Mouse (Mus musculus): ENCODE measurements around the gene Olfr921. TPM values are rescaled to one million over a fixed set of nuclear protein-coding genes. Genes with fewer than 3 reads are reported as not detected.

Olfr921 gene
- polyA plus RNA-seq, 1 experiment from 2014 or later = not detected

DNA sequence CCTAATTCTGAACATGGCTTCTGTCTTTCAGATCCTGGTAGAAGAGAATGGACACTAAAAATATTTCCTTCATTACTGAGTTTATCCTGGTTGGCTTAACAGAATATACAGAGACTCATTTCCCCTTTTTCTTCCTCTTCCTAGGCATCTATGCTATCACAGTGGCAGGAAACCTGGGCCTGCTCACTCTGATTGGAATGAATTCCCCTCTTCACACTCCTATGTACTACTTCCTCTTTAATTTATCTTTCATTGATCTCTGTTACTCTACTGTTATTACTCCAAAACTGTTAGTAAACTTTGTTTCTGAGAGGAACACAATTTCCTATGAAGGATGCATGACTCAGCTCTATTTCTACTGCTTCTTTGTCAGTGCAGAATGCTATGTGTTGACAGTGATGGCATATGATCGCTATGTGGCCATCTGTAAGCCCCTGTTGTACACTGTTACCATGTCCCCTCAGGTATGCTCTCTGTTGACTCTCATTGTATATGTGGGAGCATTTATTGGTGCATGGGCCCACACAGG is 42.7 kb downstream of the Olfr921 start:
- no peak for ATAC-seq (ENCODE audit: insufficient read depth, low FRiP score, low TSS enrichment)
- Histone ChIP-seq H3K36me3 (ENCODE audit: control insufficient read depth, insufficient read depth, low read length) (no peaks in the 10 kb centered on the region), H3K9ac (ENCODE audit: low read length) (no peak overlapping the region), H3K4me1 (ENCODE audit: control insufficient read depth, insufficient read depth, low read length) (no peaks in the 10 kb centered on the region), H3K9me3 (ENCODE audit: control insufficient read depth, low read length) (no peaks in the 10 kb centered on the region), H3K27ac (ENCODE audit: low read depth, low read length) (no peak overlapping the region), H3K4me2 (ENCODE audit: low read depth) (no peak overlapping the region), H3K4me3 (ENCODE audit: low read depth, low read length) (no peak overlapping the region), H3K27me3 (ENCODE audit: control insufficient read depth, insufficient read depth, low read length) (no peaks in the 10 kb centered on the region)
- 85% methylated on average over 1 of the region's 1 CpGs for WGBS
- DNase-seq (ENCODE audit: low spot score) = no peak

DNA sequence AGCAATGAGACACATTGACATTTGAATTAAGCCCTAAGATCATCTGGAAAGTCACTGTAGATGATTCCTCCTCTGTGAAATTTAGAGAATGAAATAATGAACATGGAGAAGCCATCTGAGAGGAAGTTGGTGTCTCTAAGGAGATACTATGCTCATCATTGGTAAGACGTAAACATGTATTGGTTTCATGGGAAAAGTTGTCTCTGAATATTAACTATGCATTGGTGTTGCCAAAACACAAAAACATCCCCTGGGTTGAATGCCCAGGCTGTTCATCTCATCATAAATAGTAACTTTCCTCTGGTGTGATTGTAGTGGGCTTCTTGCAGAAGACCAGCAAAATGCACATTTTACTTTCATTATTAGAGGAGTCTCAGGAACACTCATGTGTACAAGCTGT is 53.4 kb downstream of the Olfr921 start, which contains the start of gene Olfr923:
Gene Olfr923 (plus strand): TSS at position 301 of the 400 bp plus-strand sequence.
- no peaks in the 10 kb centered on the region for H3K9me3 ChIP-seq (ENCODE audit: control insufficient read depth, low read length)
- H3K27me3 ChIP-seq (ENCODE audit: control insufficient read depth, insufficient read depth, low read length) = no peaks in the 10 kb centered on the region
- DNase-seq (ENCODE audit: low spot score) = no peak
- H3K4me3 ChIP-seq (ENCODE audit: low read depth, low read length) = no peak within 1 kb of the TSS
- ATAC-seq (ENCODE audit: insufficient read depth, low FRiP score, low TSS enrichment) = no peak
- no peaks in the 10 kb centered on the region for H3K36me3 ChIP-seq (ENCODE audit: control insufficient read depth, insufficient read depth, low read length)
- H3K27ac ChIP-seq (ENCODE audit: low read depth, low read length) = no peak within 1 kb of the TSS
- 88% methylated on average over 1 of the region's 1 CpGs for WGBS
- H3K4me1 ChIP-seq (ENCODE audit: control insufficient read depth, insufficient read depth, low read length) = no peaks in the 10 kb centered on the region
- no peak within 1 kb of the TSS for H3K9ac ChIP-seq (ENCODE audit: low read length)
- no peak within 1 kb of the TSS for H3K4me2 ChIP-seq (ENCODE audit: low read depth)

Other genes with a start within 250 kb of the Olfr921 start
- gene Olfr910, start 235.2 kb upstream of the Olfr921 start, polyA plus RNA-seq (2014; fragmentation: Nextera tagmentation; extraction: Ambion mirVana) = not detected in 2 replicates
- not detected in 2 replicates for gene Olfr912, start 192.9 kb upstream of the Olfr921 start, polyA plus RNA-seq (2014; fragmentation: Nextera tagmentation; extraction: Ambion mirVana)
- gene Olfr913, start 180.3 kb upstream of the Olfr921 start, polyA plus RNA-seq (2014; fragmentation: Nextera tagmentation; extraction: Ambion mirVana) = not detected in 2 replicates
- gene Olfr914, start 168.0 kb upstream of the Olfr921 start, polyA plus RNA-seq (2014; fragmentation: Nextera tagmentation; extraction: Ambion mirVana) = not detected in 2 replicates
- gene Olfr916, start 113.2 kb upstream of the Olfr921 start, polyA plus RNA-seq (2014; fragmentation: Nextera tagmentation; extraction: Ambion mirVana) = not detected in 2 replicates
- not detected in 2 replicates for gene Olfr917, start 107.2 kb upstream of the Olfr921 start, polyA plus RNA-seq (2014; fragmentation: Nextera tagmentation; extraction: Ambion mirVana)
- gene Olfr918, start 98.5 kb upstream of the Olfr921 start, polyA plus RNA-seq (2014; fragmentation: Nextera tagmentation; extraction: Ambion mirVana) = not detected in 2 replicates
- not detected in 2 replicates for gene Olfr919, start 69.4 kb upstream of the Olfr921 start, polyA plus RNA-seq (2014; fragmentation: Nextera tagmentation; extraction: Ambion mirVana)
- 9.6 and 10.4 TPM in 2 replicates for gene Vwa5a, start 54.8 kb upstream of the Olfr921 start, polyA plus RNA-seq (2014; fragmentation: Nextera tagmentation; extraction: Ambion mirVana)
- not detected in 2 replicates for gene Olfr920, start 20.8 kb upstream of the Olfr921 start, polyA plus RNA-seq (2014; fragmentation: Nextera tagmentation; extraction: Ambion mirVana)
- gene Olfr922, start 41.5 kb downstream of the Olfr921 start, polyA plus RNA-seq (2014; fragmentation: Nextera tagmentation; extraction: Ambion mirVana) = not detected in 2 replicates
- not detected in 2 replicates for gene Olfr923, start 53.5 kb downstream of the Olfr921 start, polyA plus RNA-seq (2014; fragmentation: Nextera tagmentation; extraction: Ambion mirVana)
- not detected in 2 replicates for gene Olfr924, start 71.4 kb downstream of the Olfr921 start, polyA plus RNA-seq (2014; fragmentation: Nextera tagmentation; extraction: Ambion mirVana)
- gene Olfr26, start 82.0 kb downstream of the Olfr921 start, polyA plus RNA-seq (2014; fragmentation: Nextera tagmentation; extraction: Ambion mirVana) = not detected in 2 replicates
- not detected in 2 replicates for gene Olfr926, start 104.1 kb downstream of the Olfr921 start, polyA plus RNA-seq (2014; fragmentation: Nextera tagmentation; extraction: Ambion mirVana)
- gene Olfr930, start 156.7 kb downstream of the Olfr921 start, polyA plus RNA-seq (2014; fragmentation: Nextera tagmentation; extraction: Ambion mirVana) = not detected in 2 replicates
- gene Olfr933, start 199.2 kb downstream of the Olfr921 start, polyA plus RNA-seq (2014; fragmentation: Nextera tagmentation; extraction: Ambion mirVana) = not detected in 2 replicates
- not detected in 2 replicates for gene Olfr934, start 215.2 kb downstream of the Olfr921 start, polyA plus RNA-seq (2014; fragmentation: Nextera tagmentation; extraction: Ambion mirVana)
- gene Olfr935, start 226.6 kb downstream of the Olfr921 start, polyA plus RNA-seq (2014; fragmentation: Nextera tagmentation; extraction: Ambion mirVana) = not detected in 2 replicates